Mouse (Mus musculus) mesoderm, embryonic 11.5 days (tissue): ENCODE data around the gene Ppp2r5a.
A peak's percentile ranks its signal among the peaks of the same experiment; 100 is the strongest.

Experiments
- DNase-seq: peaks from one replicate; pipeline ENCODE4 v3.0.0-alpha.2; 2012; ENCODE audit warnings: low read depth, low spot score

Gene Ppp2r5a

GRCm38 (mm10) chr1:191418936-191419335, 15.9 kb upstream of the Ppp2r5a start:
- DNase-seq, result no peak

GRCm38 (mm10) chr1:191417111-191417510, 14.0 kb upstream of the Ppp2r5a start:
- no peak for DNase-seq

DNA sequence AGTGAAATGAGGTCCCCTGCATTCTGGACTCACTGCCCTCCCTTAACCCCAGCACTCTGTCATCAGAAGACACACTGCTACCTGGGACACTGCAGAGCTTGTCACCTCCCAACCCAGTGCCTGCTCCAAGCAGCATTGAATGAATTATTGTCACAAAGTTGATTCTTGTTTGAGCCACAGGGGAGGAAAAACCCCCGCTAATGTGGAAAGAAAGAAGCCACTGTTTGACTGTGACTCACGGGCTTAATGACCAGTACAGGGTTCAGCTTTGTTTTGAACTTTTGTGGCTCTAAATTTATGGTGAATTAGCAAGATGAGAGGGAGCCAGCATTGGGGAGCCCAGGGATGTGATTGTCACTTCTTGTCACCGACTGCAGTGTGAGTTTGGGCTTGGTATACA, 13.5 kb upstream of the Ppp2r5a start:
- DNase-seq, result no peak

DNA sequence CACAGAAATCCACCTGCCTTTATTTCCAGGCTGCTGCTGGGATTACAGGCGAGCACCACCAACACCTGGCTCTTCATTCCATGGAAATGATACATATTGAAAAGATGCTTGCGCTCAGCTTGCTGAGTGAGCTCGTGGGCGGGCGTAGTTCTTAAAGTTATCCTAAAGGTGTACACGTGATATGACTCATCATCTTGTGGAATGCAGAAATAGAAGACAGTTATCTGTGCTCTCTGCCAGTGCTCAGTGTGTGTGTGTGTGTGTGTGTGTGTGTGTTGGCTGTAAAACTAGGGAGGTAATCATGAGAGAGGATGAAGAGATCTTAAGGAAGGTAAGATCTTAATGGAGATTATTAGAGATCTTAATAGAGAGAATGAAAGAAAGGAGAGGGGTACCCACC, 11.4 kb upstream of the Ppp2r5a start:
- no peak for DNase-seq

- no peak for DNase-seq
Measured at GRCm38 (mm10) chr1:191413691-191414415, 10.8 kb upstream of the Ppp2r5a start.

GRCm38 (mm10) chr1:191410294-191411036, 7.4 kb upstream of the Ppp2r5a start:
- DNase-seq, result no peak

DNA sequence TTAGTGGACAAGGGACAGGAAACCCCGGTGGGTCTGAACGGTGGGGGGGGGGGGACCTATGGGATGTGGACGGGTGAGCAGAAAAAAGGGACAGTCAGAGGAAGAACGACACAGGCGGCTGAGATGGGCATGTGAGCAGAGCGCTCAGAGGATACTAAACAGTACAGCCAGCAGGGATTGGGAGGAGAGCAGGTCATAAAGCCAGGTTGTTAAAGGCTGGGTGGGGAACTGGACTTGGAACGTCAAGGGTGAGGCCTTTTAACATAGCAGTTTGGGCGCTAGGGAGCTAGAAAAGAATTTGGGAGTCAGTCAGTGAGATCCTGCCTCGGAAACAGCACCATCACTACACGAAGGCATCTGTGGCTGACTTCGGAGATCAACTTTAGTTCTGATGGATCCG, 4.2 kb upstream of the Ppp2r5a start:
- DNase-seq, result no peak

DNA sequence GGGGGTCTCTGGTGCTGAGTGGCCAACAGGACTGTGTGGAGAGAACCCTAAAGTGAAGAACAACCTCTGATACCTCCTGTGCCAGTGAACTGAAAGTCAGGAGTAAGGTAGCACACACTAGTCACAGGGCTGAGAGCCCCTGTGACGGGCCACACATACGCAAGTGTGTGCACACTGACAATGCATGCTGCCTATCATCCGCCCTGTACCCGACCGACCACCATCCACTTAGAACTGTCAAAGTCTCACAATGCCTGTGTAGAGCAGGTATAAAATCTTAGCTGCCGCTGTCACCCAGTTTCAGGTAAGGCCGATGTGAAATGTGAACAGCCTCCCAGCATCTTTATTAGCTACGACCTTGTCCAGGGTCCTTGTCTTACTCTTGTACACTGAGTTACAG, 3.4 kb upstream of the Ppp2r5a start:
- DNase-seq, result no peak

GRCm38 (mm10) chr1:191404721-191405329, 1.8 kb upstream of the Ppp2r5a start:
- no peak for DNase-seq

- DNase-seq, result no peak
Measured at GRCm38 (mm10) chr1:191404301-191404700, 1.2 kb upstream of the Ppp2r5a start.

DNA sequence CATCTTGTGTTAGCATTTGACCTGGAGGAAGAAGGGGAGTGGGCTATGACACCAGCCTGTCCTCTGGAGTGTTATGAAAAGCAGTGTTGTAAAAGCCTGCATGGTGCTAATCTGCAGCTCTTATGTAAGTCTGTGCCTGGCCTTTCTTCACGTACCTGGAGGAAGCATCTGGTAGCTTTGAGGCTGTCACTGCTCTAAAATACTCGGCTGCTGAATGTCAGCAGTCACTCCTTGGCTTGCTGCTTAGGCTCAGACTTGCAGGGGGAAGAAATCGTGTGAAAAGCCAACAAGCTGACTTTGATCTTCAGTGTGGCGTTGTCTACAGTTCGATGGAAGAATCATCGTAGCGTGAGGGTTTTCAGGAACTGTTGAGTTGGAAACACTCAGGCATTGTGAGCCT, 566 bp downstream of the Ppp2r5a start:
- DNase-seq, result no peak

- DNase-seq, result peak; percentile 99
Measured at GRCm38 (mm10) chr1:191396897-191397849, 5.9 kb downstream of the Ppp2r5a start.

DNA sequence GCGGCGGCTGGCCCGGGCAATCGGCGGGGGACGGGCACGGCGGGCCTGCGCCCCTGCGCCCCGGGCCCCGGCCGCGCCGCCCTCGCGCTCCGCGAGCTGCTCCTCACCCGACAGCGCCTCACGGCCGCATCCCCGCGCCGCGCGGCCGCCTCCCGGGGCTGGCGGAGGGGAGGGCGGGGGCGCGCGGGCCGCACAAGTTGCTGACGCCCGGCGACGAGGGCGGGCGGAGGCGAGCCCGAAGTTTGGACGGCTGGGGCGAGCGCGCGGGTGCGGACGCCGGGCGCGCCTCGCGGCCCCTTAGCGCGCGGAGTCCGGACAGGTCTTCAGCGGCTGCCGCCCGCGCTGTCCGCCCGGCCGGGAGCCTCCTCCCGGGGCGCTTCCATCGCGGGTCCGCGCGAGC, 6.6 kb downstream of the Ppp2r5a start:
- DNase-seq, result peak; percentile 53

DNA sequence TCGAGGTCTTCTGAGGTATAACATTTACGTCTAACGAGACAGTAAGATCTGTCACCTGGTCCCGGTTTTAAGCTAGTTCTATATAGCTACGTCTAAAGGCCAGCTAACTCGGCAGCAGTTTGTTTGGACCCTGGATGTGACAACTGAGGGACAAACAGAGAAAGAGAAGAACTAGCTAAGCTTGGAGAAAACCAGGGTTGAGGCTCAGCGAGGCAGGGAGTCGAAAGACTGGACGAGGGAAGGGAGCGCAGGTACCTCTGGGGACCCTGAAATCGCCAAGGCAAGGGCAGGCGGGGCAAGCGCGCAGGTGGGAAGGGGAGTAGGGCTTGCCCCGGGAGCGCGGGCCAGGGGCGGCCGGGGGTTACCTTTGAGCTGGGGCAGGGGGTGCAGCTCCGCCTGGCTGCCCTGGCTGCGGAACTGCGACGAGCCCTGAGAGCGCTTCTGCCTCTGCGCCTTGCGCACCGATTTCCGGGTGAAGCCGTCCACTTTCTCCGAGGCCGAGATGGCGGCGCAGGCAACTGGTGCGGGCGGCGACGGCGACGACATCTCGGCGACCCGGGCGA, 7.1 kb downstream of the Ppp2r5a start:
- peak; percentile 63 for DNase-seq

DNA sequence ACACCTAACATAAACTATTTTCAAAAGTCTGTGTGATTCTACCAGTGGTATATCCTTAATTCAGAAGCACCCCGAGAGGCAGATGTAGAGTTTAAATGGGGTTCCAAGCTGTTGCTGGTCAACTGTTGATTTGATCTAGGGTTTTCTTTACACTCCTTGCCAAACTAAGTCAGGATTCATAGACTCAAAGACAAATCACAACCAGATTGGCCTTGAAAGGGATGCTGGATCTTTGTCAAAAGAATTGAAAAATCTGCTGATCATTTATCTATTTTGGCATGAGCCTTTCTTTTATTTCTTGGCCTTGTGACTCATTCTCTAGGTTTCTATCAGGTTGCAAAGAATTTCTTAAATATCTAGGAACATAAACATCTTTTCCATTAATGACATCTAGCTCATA, 7.9 kb downstream of the Ppp2r5a start:
- DNase-seq, result no peak

GRCm38 (mm10) chr1:191394126-191394525, 8.9 kb downstream of the Ppp2r5a start:
- DNase-seq, result no peak

GRCm38 (mm10) chr1:191393536-191393935, 9.5 kb downstream of the Ppp2r5a start:
- no peak for DNase-seq

- DNase-seq, result peak; percentile 45
Measured at GRCm38 (mm10) chr1:191391311-191391710, 11.8 kb downstream of the Ppp2r5a start.

DNA sequence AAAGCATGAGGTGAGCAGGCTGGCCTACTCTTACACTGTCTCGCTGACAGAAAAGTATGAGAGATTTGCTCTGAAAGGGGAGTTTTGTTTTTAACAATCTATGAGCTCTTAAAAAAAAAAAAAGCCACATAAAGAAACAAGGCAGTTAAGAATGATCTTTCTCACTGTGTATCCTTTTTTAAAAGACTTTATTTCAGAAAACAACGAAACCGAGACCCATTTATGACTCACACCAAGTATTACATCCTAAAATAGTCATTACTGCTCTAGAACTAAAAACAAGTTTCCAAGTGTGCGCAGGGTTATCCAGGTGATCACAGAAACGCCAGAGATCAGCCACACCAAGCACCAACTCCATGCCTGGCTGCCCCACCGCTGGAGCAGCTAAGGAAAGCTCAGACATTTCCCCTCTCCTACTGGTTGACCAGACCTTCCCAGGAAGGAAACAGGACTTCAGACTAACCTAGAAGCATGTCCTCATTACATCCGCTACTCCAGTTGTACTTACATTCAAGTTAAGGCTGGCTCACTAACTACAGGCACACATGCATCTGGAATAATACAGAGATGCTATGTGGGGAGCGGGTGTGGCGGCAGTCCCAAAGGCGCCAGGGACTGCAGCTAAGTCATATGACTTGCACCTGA, 18.2 kb downstream of the Ppp2r5a start:
- no peak for DNase-seq

GRCm38 (mm10) chr1:191381955-191382736, 20.9 kb downstream of the Ppp2r5a start:
- DNase-seq, result no peak
